Mouse (Mus musculus): ENCODE measurements at regions not wholly inside any gene's neighbourhood (a gene's known extent, or its start where the extent isn't known, plus 50 kb on each side); places are given as distances from the start of the nearest gene placed in this dataset.

- Histone ChIP-seq H3K4me2 (ENCODE audit: low read depth, severe bottlenecking) (no peak overlapping the region), H3K4me1 (ENCODE audit: control insufficient read depth, insufficient read depth, low read length) (no peaks in the 10 kb centered on the region), H3K4me3 (ENCODE audit: low read depth, low read length) (no peak overlapping the region), H3K27me3 (ENCODE audit: control insufficient read depth, insufficient read depth, low read length) (no peaks in the 10 kb centered on the region), H3K9me3 (ENCODE audit: control insufficient read depth, low read length) (no peaks in the 10 kb centered on the region), H3K36me3 (ENCODE audit: control insufficient read depth, insufficient read depth, low read length) (no peaks in the 10 kb centered on the region), H3K9ac (ENCODE audit: low read length) (no peak overlapping the region), H3K27ac (replicated peaks; ENCODE audit: low read depth, low read length) (no peak overlapping the region)
- DNase-seq (ENCODE audit: low spot score) (no peak), ATAC-seq (ENCODE audit: insufficient number of reproducible peaks, low FRiP score, low TSS enrichment, low read depth) (no peak)
- 67% methylated on average over 2 of the region's 2 CpGs for WGBS
Observed at GRCm38 (mm10) chr2:128477242-128477641, 113.8 kb upstream of the Spdye4c start.

GRCm38 (mm10) chr2:128491217-128491877 is 99.7 kb upstream of the Spdye4c start:
- Histone ChIP-seq H3K27ac (replicated peaks; ENCODE audit: low read depth, low read length) (no peak overlapping the region), H3K36me3 (ENCODE audit: control insufficient read depth, insufficient read depth, low read length) (no peaks in the 10 kb centered on the region), H3K4me3 (ENCODE audit: low read depth, low read length) (no peak overlapping the region), H3K4me2 (ENCODE audit: low read depth, severe bottlenecking) (no peak overlapping the region), H3K4me1 (ENCODE audit: control insufficient read depth, insufficient read depth, low read length) (no peaks in the 10 kb centered on the region), H3K9ac (ENCODE audit: low read length) (no peak overlapping the region), H3K9me3 (ENCODE audit: control insufficient read depth, low read length) (no peaks in the 10 kb centered on the region), H3K27me3 (ENCODE audit: control insufficient read depth, insufficient read depth, low read length) (no peaks in the 10 kb centered on the region)
- 64% methylated on average over 7 of the region's 7 CpGs for WGBS
- no peak for DNase-seq (ENCODE audit: low spot score)
- no peak for ATAC-seq (ENCODE audit: insufficient number of reproducible peaks, low FRiP score, low TSS enrichment, low read depth)

DNA sequence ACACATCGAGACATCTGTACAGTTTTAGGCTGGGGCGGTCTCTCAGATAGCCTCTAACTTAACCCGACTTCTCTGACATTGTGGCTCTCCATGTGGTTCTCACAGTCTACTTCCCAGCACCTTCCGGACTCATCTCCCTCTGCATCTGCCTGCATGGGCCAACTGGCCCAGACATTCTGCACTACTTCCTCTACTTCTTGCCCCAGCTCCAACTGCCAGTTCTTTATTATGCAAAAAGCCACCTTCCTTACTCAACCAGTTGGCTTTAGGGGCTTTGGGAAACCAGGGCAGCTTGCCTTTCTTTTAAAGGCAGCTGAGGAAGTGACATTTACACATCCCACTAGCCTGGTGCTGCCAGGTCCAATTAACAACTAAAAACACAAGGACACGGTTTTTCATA is 97.1 kb upstream of the Spdye4c start:
- H3K9ac ChIP-seq (ENCODE audit: low read length), result no peak overlapping the region

DNA sequence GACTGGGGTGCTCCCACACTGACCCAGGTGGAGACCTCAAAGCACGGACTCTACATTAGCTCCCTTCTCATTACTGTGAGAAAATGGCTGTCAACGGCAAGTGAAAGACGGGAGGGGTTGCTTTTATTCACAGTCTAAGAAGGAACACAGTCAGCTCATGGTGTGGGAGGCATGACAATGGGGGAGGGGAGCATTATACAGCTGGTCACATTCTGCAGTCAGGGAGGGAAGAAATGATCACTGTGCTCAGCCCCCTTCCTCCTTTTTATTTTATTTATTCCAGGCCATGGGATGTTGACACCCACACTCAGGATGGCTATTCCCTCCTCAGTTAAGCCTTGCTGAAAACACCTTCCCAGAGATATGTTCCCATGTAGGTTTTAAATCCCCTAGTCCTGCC is 93.1 kb upstream of the Spdye4c start:
- H3K36me3 ChIP-seq (ENCODE audit: control insufficient read depth, insufficient read depth, low read length), result no peaks in the 10 kb centered on the region
- H3K4me3 ChIP-seq (ENCODE audit: low read depth, low read length), result no peak overlapping the region
- no peak overlapping the region for H3K9ac ChIP-seq (ENCODE audit: low read length)
- H3K27ac ChIP-seq (replicated peaks; ENCODE audit: low read depth, low read length), result no peak overlapping the region
- DNase-seq (ENCODE audit: low spot score) (no peak), ATAC-seq (ENCODE audit: insufficient number of reproducible peaks, low FRiP score, low TSS enrichment, low read depth) (no peak)
- H3K4me2 ChIP-seq (ENCODE audit: low read depth, severe bottlenecking), result no peak overlapping the region
- no peaks in the 10 kb centered on the region for H3K27me3 ChIP-seq (ENCODE audit: control insufficient read depth, insufficient read depth, low read length)
- WGBS, result 77% methylated on average over 3 of the region's 3 CpGs
- H3K4me1 ChIP-seq (ENCODE audit: control insufficient read depth, insufficient read depth, low read length), result no peaks in the 10 kb centered on the region
- H3K9me3 ChIP-seq (ENCODE audit: control insufficient read depth, low read length), result no peaks in the 10 kb centered on the region

More for the DNA sequence above, 97.1 kb upstream of the Spdye4c start:
- no peaks in the 10 kb centered on the region for H3K27me3 ChIP-seq (ENCODE audit: control insufficient read depth, insufficient read depth, low read length)
- H3K4me2 ChIP-seq (ENCODE audit: low read depth, severe bottlenecking), result no peak overlapping the region
- no peak overlapping the region for H3K27ac ChIP-seq (replicated peaks; ENCODE audit: low read depth, low read length)
- no peaks in the 10 kb centered on the region for H3K4me1 ChIP-seq (ENCODE audit: control insufficient read depth, insufficient read depth, low read length)
- no peak for DNase-seq (ENCODE audit: low spot score)
- no peaks in the 10 kb centered on the region for H3K9me3 ChIP-seq (ENCODE audit: control insufficient read depth, low read length)
- no peak for ATAC-seq (ENCODE audit: insufficient number of reproducible peaks, low FRiP score, low TSS enrichment, low read depth)
- no peak overlapping the region for H3K4me3 ChIP-seq (ENCODE audit: low read depth, low read length)
- no peaks in the 10 kb centered on the region for H3K36me3 ChIP-seq (ENCODE audit: control insufficient read depth, insufficient read depth, low read length)
- WGBS, result 88% methylated on average over 5 of the region's 5 CpGs

GRCm38 (mm10) chr2:128498611-128499010 is 92.4 kb upstream of the Spdye4c start:
- Histone ChIP-seq H3K27me3 (ENCODE audit: control insufficient read depth, insufficient read depth, low read length) (no peaks in the 10 kb centered on the region), H3K36me3 (ENCODE audit: control insufficient read depth, insufficient read depth, low read length) (no peaks in the 10 kb centered on the region), H3K4me3 (ENCODE audit: low read depth, low read length) (no peak overlapping the region), H3K9ac (ENCODE audit: low read length) (no peak overlapping the region), H3K4me1 (ENCODE audit: control insufficient read depth, insufficient read depth, low read length) (no peaks in the 10 kb centered on the region), H3K27ac (replicated peaks; ENCODE audit: low read depth, low read length) (no peak overlapping the region), H3K4me2 (ENCODE audit: low read depth, severe bottlenecking) (no peak overlapping the region), H3K9me3 (ENCODE audit: control insufficient read depth, low read length) (no peaks in the 10 kb centered on the region)
- WGBS, result 75% methylated on average over 5 of the region's 5 CpGs
- ATAC-seq (ENCODE audit: insufficient number of reproducible peaks, low FRiP score, low TSS enrichment, low read depth) (no peak), DNase-seq (ENCODE audit: low spot score) (no peak)

DNA sequence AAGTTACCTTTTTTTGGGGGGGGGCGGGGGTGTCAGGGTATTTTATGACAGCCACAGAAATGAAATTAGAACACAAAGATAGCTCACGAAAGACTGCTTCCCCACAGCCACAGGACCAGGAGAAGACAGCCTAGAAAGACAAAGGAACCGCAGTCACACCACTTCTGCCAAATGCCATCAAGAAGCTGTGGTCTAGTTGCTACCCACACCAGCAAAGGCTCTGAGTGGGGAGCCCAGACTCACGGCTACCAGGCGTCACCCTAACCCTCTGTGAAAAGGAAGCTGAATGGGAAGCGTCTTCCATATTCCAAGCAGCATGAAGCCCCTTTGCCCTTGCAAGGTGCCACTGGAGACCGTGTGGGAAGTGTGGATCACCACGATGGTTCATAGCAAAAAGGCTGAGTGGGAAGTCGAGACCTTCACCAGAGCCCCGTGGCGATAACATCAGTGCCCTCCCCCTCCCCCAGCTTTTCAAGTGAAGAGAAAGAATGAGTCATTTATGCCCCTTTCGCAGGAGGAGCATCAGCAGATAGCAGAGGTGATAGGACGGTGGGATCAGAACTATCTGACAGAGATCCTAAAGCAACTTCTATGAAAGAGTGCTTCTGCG is 91.3 kb upstream of the Spdye4c start:
- Histone ChIP-seq H3K9me3 (ENCODE audit: control insufficient read depth, low read length) (no peaks in the 10 kb centered on the region), H3K4me3 (ENCODE audit: low read depth, low read length) (no peak overlapping the region), H3K4me1 (ENCODE audit: control insufficient read depth, insufficient read depth, low read length) (no peaks in the 10 kb centered on the region), H3K36me3 (ENCODE audit: control insufficient read depth, insufficient read depth, low read length) (no peaks in the 10 kb centered on the region), H3K4me2 (ENCODE audit: low read depth, severe bottlenecking) (no peak overlapping the region), H3K9ac (ENCODE audit: low read length) (no peak overlapping the region), H3K27me3 (ENCODE audit: control insufficient read depth, insufficient read depth, low read length) (no peaks in the 10 kb centered on the region), H3K27ac (replicated peaks; ENCODE audit: low read depth, low read length) (no peak overlapping the region)
- DNase-seq (ENCODE audit: low spot score) (no peak), ATAC-seq (ENCODE audit: insufficient number of reproducible peaks, low FRiP score, low TSS enrichment, low read depth) (no peak)
- 88% methylated on average over 14 of the region's 14 CpGs for WGBS

DNA sequence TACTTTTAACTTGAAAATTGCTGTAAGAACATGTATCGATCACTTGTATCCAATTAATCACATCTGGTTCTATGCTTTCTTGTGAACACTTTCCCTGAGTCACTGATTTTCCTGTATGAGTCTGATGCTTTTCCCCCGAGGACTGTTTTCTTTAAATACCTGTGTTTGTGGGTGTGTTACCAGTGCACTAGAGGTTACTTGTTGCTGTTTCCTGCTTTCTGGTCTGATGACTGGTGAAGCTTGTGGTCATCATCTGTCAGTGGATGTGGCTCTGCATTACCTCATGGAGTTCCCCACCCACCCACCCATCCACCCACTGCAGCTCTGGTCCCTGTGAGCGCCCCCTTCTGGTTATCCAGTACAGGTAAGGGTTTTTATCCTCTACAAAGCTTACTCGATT is 88.3 kb upstream of the Spdye4c start:
- 76% methylated on average over 4 of the region's 4 CpGs for WGBS
- no peaks in the 10 kb centered on the region for H3K36me3 ChIP-seq (ENCODE audit: control insufficient read depth, insufficient read depth, low read length)
- H3K9ac ChIP-seq (ENCODE audit: low read length), result no peak overlapping the region
- H3K27me3 ChIP-seq (ENCODE audit: control insufficient read depth, insufficient read depth, low read length), result no peaks in the 10 kb centered on the region
- ATAC-seq (ENCODE audit: insufficient number of reproducible peaks, low FRiP score, low TSS enrichment, low read depth), result no peak
- H3K4me1 ChIP-seq (ENCODE audit: control insufficient read depth, insufficient read depth, low read length), result no peaks in the 10 kb centered on the region
- no peak overlapping the region for H3K27ac ChIP-seq (replicated peaks; ENCODE audit: low read depth, low read length)
- no peak for DNase-seq (ENCODE audit: low spot score)
- no peaks in the 10 kb centered on the region for H3K9me3 ChIP-seq (ENCODE audit: control insufficient read depth, low read length)
- no peak overlapping the region for H3K4me3 ChIP-seq (ENCODE audit: low read depth, low read length)
- no peak overlapping the region for H3K4me2 ChIP-seq (ENCODE audit: low read depth, severe bottlenecking)

- Histone ChIP-seq H3K4me3 (ENCODE audit: low read depth, low read length) (no peak overlapping the region), H3K27me3 (ENCODE audit: control insufficient read depth, insufficient read depth, low read length) (no peaks in the 10 kb centered on the region), H3K4me1 (ENCODE audit: control insufficient read depth, insufficient read depth, low read length) (no peaks in the 10 kb centered on the region), H3K9me3 (ENCODE audit: control insufficient read depth, low read length) (no peaks in the 10 kb centered on the region), H3K4me2 (ENCODE audit: low read depth, severe bottlenecking) (no peak overlapping the region), H3K36me3 (ENCODE audit: control insufficient read depth, insufficient read depth, low read length) (no peaks in the 10 kb centered on the region), H3K27ac (replicated peaks; ENCODE audit: low read depth, low read length) (no peak overlapping the region), H3K9ac (ENCODE audit: low read length) (no peak overlapping the region)
- DNase-seq (ENCODE audit: low spot score) (no peak), ATAC-seq (ENCODE audit: insufficient number of reproducible peaks, low FRiP score, low TSS enrichment, low read depth) (no peak)
- WGBS, result 81% methylated on average over 2 of the region's 2 CpGs
Observed at GRCm38 (mm10) chr2:128503136-128503935, 87.7 kb upstream of the Spdye4c start.
